Mouse (Mus musculus) heart, adult 2 months (tissue): ENCODE results near the gene Cd300a.

ENCODE experiments used
- CTCF ChIP-seq: fragments of 200-600 bp; IDR thresholded peaks from 2 replicates; pipeline ENCODE4 v1.8.1; 2022; ENCODE audit warnings: antibody characterized with exemption, mild to moderate bottlenecking, moderate library complexity
- EP300 ChIP-seq: fragments of 200-500 bp; IDR thresholded peaks from 2 replicates; pipeline ENCODE4 v1.6.1; 2011; ENCODE audit warnings: low read depth, low read length, control low read depth; ENCODE audit not compliant: insufficient read depth

- TF ChIP-seq EP300: no peak
- TF ChIP-seq CTCF: no peak
These were observed 28.8 kb upstream of the Cd300a start for GRCm38 (mm10) chr11:114861057-114861456.
